Mouse (Mus musculus): ENCODE measurements around the gene Tbc1d23.

DNA sequence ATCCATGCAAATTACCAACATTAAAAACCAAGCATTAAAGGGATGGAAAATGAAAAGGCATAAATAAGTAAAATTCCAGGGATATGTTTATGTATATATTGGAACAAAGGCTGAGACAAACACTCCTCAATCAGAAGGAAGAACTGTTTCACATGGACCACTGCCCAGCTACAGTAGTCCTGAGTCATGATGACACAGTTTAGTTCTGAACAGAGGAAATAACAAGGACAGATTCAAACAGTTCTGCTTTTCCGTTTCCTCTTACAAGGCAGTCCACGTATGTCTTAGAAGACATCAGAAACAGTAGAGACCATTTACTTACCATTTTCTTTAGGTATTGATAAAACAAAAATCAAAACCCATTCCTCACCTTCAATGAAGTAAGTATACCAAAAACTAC is 41.8 kb downstream of the Tbc1d23 start:
- no peak for TF ChIP-seq CTCF (IDR thresholded peaks at IDR 0.05)
- no peak for TF ChIP-seq EP300 (IDR thresholded peaks at IDR 0.05)
